Mouse (Mus musculus) layer of hippocampus, adult 18-20 months (tissue): ENCODE measurements around the gene Cplane1. TPM values are rescaled to one million over a fixed set of nuclear protein-coding genes. Genes with fewer than 3 reads are reported as not detected.
A peak's percentile ranks its signal among the peaks of the same experiment; 100 is the strongest.

Experiments used
- DNase-seq, 2 experiments: peaks; one replicate each; pipeline ENCODE4 v3.0.0; 2022; ENCODE audit warnings: low spot score in 2 of 2
- total RNA-seq, 2 experiments: library from RNA; stranded (reverse); gene quantifications; 2 replicates each; pipeline ENCODE4 v1.2.3; 2021

Cplane1 gene
- total RNA-seq, 2 experiments from 2014 or later: 27.8 to 29.0 TPM

DNA sequence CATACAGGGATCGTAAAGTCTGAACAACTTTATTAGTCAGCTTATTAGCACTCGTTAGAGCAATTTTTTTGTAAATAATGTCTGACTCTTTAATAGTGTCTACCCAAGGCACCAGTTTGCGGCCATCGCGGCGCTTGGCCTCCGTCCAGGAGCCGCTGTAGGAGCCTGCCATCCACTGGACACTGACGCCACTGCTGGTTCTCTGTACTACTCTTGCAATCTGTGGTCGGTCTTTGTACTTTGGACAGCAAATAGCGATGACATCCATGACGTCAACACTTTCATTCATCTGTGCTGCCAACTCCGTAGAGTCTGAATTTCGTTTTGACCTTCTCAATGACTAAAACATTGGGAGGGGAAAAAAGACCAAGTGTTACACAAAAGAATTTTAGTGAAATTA is 122.3 kb downstream of the Cplane1 start:
- no peak for DNase-seq

GRCm38 (mm10) chr15:8294150-8294549 is 125.2 kb downstream of the Cplane1 start:
- DNase-seq: no peak

- no peak for DNase-seq
These were observed 134.0 kb downstream of the Cplane1 start for GRCm38 (mm10) chr15:8302944-8303343.

DNA sequence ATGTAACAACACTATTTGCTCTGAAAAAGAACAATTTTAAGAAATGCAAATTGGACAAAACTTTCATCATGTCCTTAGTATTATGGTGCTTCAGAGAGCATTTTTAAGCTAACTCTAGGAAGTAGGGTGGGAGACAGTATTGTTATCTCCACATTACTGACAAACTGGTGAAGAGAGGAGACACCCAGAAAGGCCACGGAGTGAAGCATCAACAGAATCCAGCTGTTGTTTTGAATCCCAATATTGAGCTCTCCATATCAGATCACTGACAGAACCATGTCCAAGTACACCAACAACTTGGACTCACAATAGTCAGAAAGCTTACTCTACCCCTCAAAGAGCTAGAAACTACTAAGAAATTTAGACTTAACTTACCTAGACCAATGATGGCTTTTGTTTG is 136.6 kb downstream of the Cplane1 start:
- no peak for DNase-seq

DNA sequence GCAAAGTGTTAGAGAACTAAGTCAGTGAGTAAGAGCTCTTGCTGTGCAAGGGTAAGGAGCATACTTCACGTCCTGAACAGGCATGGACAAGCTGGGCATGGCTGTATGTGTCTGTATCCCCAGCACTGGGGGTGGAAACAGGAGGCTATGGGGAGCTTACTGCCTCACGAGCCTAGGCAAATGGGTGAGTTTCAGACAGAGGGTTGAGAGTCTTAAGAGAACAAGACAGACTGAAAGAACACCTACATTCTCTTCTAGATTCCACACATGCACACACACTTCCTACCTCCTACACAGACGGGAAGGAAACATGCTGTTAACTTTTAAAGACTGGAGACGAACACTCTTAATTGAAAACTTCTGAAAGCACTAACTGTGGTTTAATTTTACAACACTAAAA is 148.5 kb downstream of the Cplane1 start:
- DNase-seq: peak in 1 of 2 experiments; percentile 32

DNA sequence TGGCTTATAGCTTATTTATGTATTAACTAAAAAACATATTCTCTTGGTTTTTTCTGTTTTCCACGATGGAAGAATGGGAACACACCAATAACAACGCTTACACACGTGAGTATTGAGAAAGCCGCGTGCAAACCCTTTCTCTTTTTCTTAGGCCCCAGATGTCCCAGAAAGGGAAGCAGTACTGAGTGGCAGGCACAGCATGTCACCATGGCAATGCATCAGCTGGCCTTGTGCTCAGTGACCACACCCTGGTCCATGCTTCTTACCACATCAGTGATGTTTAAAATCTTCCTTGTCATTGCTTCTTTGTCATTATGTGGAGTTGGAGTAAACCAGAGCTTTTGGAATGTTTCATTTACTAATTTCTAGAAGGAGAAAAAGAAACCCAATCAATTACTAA is 150.3 kb downstream of the Cplane1 start:
- no peak for DNase-seq

Other genes starting within 250 kb of the Cplane1 start
- 10 to 100 TPM; 29.2 to 30.1 TPM for gene Wdr70, start 69.9 kb upstream of the Cplane1 start, total RNA-seq
- gene Nup155, start 59.8 kb upstream of the Cplane1 start, total RNA-seq: 10 to 100 TPM; 17.1 to 17.5 TPM